Mouse (Mus musculus) lung, adult 2 months (tissue): ENCODE results near the gene Prnd.

Experiments
- CTCF ChIP-seq: fragments of 200-500 bp; IDR thresholded peaks from 2 replicates; pipeline ENCODE4 v1.5.1; 2011; ENCODE audit warnings: mild to moderate bottlenecking, low read length, control low read depth; ENCODE audit not compliant: insufficient read depth
- POLR2A ChIP-seq: fragments of 200-500 bp; IDR thresholded peaks from 2 replicates; pipeline ENCODE4 v1.6.1; 2011; ENCODE audit warnings: low read depth, mild to moderate bottlenecking, control low read depth, low read length, borderline replicate concordance; ENCODE audit errors: extremely low read depth

GRCm38 (mm10) chr2:131940506-131940905, 10.2 kb upstream of the Prnd start:
- TF ChIP-seq CTCF = no peak
- no peak for TF ChIP-seq POLR2A
